Mouse (Mus musculus) lung, postnatal 4 days (tissue): Measurements from ENCODE around the gene Ndc80.
"Not testable (repeated sequence)": the region's sequence is repeated elsewhere in the genome, so short reads cannot be mapped to it uniquely, and the experiment has no call there.

Experiments used
- DNase-seq, 2 experiments: peaks; one replicate each; pipeline ENCODE4 v3.0.0; 2021

Ndc80 gene

GRCm38 (mm10) chr17:71526711-71527564 is at the start of gene Ndc80:
TSS of gene Ndc80 (minus strand) at chr17:71526857.
- peak; percentile 95 to 97 for DNase-seq

DNA sequence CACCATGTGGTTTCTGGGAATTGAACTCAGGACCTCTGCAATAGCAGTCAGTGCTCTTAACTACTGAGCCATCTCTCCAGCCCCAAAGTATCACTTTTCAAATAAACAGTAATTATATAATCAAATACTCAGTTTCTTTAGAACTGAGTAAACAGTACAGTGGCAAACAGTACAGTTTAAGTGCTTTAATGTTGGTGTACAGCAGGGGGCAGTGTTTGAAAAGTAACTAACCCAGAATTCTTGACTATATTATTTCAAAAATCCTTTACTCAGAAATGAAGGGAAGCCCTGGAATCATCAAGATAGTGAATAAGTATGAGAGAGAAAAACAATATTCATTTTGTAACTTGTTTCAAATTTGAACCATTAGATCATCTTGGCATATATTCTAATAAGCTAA is 35.0 kb upstream of the Ndc80 start:
- DNase-seq: peak in 1 of 2 experiments; percentile 18

DNA sequence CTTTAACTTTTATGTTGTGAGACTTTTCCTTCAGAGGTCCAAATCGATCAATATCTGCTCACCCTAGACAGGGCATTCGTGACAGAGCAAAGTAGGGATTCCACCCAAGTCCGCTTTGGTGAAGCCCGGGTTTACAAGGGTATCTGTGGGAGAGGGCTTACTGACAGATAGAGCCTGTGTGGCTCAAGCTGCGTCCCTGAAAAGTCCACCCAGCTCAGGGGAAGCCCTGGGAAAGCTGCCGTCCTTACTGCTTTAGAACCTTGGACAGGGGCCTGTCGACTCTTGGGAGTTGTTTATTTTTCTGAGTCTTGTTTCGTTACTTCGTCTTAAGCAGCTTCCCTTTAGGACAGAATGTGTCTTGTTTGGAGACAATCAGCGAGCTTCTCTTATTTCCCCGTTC is 26.2 kb upstream of the Ndc80 start:
- DNase-seq: peak in 1 of 2 experiments; percentile 6

DNA sequence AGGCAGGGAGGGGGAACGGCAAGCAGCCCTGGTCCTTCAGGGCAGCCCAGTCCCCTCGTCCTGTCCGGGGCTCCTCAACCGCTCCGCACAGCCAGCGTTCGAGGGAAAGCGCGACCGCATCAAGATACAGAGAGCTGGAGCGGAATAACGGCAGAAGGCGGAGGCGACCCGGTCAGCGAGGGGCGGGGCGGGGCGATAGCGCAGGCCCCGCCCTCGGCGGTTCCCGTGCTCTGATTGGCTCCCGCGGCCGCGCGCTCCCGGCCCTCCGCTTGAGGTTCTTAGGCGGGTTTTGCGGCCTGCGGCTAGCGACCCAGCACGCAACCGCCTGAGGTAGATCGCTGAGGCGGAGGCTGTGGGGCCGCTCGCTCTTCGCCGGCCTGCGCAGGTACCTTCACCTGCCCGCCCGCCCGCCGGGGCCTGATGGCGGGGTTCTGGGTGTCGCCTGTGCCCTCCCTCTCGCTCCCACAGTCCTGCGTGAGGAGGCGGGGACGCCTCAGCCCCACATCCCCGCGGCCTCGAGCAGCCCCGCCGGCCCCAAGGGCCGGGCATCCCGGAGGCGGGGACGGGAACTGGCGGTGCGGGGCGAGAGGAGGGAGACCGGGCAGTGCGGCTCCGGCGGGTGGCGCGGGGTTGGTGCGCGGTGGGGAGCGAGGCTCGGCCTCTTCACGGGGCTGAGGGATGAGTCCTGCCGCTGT is 25.2 kb upstream of the Ndc80 start, which contains the start of gene Spdya:
Spdya (plus strand) TSS at position 305 of the 695 bp plus-strand sequence.
- DNase-seq: peak; percentile 87 to 89

DNA sequence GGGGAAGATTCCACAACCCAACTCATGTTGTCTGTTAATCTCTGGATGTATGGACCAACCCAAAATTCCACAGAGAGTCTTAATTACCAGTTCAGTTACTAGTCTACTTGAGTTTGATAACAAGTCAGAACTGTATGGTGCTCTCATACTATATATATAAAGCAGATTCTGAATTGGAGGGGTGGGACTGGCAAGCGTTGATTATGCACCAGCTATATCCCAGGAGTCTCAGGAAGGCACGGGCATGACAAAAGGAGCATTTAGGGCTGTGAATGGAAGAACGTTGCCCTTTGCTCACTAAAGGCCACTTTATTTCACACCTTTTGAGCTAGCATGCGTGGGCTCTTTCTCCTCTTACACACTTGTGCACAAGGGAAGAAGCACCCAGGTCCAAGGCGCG is 24.7 kb upstream of the Ndc80 start:
- DNase-seq: no peak

- DNase-seq: no peak
Measured at GRCm38 (mm10) chr17:71548586-71548985, 21.9 kb upstream of the Ndc80 start.

DNA sequence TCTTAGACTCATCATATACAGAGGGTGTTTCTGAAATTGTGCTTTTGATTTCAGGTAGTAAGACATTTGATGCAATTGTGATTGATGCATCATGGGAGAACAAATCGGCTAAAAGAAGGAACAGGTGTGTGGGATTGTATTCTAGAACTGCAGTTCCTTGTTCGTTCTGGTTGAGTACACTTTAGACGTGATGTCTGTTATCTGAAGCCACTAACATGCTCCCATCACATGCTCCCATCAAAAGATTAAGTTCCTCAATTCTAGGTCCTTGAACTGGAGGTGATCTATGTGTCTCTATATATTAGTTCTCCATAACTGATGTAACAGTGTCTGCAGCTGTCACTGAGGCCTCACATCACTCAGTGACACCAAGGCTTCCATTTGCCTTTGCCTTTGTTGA is 10.5 kb upstream of the Ndc80 start:
- no peak for DNase-seq

- DNase-seq: not testable (repeated sequence)
Measured at GRCm38 (mm10) chr17:71535595-71535994, 8.9 kb upstream of the Ndc80 start.

DNA sequence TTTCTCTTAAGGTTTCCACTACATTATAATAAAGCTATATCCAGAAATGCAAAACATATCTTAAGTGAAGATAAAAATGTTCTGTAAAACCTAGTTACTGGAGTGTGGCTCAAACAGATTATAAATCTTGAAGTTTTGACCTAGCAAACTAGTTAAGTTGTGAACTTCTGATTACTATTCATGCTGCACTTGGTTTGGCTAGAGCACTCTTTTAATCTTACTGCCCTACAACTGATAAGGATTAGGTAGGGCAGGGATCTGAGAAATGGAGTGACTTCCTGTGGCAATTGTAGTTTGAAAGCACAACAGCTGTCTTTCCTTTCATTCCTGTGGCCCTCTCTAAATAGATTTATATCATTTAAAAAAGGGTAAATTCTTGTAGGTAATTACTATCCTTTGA is 1.4 kb upstream of the Ndc80 start:
- DNase-seq: no peak

GRCm38 (mm10) chr17:71526302-71526708 is 352 bp downstream of the Ndc80 start:
- DNase-seq: no peak

DNA sequence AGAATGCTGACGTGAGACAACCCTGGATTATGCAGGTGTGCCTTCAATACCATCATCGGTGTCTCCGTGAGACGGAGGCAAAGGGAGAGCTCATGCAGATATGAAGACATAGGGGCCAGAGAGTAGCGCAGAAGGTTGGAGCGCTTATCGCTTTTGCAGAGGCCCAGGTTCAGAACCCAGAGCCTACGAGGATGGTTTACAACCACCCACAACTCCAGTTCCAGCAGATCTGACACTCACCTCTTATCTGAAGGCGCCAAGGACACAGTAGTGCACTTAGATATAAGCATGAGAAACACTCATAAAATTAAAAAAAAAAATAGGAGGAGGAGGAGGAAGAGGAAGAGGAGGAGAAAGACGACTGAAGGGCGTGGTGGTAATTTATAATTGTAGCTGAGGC is 16.4 kb downstream of the Ndc80 start:
- DNase-seq: no peak

- DNase-seq: no peak
Measured at GRCm38 (mm10) chr17:71506832-71507231, 19.8 kb downstream of the Ndc80 start.

DNA sequence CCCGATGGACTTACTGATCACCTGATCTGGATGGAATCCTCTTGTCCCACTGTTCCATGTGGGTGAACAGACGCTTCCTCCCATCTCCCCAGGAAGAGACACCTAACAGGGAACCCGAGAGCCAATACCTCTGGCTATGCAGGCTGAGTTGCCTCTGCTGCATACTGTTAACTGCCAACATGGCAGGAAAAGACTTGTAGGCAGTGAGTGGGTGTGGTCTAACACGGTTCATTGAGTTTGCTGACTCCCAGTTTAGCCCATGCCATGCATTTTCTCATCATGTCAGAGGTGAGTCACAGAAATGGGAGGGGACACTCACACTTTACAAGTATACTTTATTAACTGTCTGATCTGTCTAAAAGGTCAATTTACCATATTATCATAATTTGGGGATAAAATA is 30.9 kb downstream of the Ndc80 start:
- DNase-seq: no peak

DNA sequence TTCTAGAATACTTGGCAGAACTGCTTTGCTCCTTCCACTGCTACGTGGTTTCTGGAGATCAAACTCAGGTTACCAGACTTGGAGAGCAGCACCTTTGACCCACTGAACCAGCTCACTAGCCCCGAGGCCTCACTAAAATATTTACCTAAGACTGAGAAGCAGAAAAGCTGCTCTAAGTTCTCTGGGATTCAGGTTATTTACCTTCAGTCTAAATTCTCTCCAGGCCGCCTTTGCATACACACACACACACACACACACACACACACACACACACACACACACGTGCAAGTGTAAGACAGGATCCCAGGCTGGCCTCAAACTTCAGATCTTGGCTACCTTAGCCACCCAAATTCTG is 35.3 kb downstream of the Ndc80 start:
- DNase-seq: no peak

DNA sequence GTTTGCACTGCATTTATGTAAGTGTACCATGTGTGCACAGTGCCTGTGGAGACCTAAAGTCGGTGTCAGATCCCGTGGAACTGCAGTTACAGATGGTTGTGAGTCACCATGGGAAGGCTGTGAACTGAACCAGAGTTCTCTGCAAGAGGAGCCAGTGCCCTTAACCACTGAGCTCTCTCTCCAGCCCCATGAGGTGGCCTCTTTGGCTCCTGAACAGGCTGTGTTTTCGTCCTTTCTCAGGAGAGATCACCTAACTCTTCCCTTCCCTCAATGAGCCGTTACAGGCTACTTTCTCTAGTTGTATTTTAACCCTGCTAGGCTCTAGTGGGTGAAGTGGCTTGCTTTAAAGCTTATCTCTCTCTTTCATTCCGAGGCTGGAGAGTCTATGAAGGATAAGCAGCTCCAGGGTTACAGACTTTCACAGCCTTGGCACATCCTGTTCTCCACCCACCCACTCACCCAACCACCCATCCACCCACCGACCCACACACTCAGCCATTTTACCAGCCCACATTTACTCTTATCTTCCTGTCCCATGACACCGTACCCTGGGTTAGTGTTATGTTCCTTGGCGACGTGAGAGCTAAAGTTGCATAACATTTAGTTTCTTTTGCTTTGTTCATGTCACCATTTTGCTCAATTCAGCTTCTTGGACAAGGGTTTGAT is 35.9 kb downstream of the Ndc80 start:
- no peak for DNase-seq

GRCm38 (mm10) chr17:71489703-71490461 is 36.8 kb downstream of the Ndc80 start:
- peak in 1 of 2 experiments; percentile 18 for DNase-seq

DNA sequence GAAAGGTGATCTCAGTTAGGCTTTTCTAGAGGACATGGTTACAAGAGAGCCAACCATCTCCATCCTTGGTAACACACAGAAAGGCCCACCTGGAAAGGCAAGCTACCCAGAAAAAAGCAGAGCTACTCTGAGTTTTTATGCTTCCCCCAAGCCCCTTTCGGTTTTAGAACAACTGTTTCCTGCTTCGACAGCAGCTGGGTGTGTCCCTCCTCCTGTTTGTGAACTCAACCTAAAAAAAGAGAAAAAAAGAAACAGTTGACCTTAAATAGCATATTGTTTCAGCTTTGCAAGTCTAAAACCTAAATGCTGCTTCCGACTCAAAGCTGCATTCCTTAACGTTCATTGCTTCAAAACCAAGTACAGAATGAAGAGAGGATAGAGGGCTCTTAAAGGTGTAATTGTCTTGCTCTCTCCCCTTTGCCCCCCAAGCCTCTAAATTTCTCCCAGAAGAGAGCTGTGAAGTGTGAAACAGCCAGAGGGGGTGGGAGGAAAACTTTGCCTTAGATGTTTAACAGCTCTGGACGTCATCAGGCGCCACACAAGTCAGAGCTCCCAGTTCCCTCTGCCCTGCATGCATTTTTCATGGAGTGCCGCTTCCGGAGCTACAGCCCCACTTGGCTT is 40.3 kb downstream of the Ndc80 start:
- DNase-seq: peak in 1 of 2 experiments; percentile 39

GRCm38 (mm10) chr17:71485791-71486230 is 40.8 kb downstream of the Ndc80 start:
- DNase-seq: peak in 1 of 2 experiments; percentile 51

GRCm38 (mm10) chr17:71484711-71485110 is 41.9 kb downstream of the Ndc80 start:
- no peak for DNase-seq

DNA sequence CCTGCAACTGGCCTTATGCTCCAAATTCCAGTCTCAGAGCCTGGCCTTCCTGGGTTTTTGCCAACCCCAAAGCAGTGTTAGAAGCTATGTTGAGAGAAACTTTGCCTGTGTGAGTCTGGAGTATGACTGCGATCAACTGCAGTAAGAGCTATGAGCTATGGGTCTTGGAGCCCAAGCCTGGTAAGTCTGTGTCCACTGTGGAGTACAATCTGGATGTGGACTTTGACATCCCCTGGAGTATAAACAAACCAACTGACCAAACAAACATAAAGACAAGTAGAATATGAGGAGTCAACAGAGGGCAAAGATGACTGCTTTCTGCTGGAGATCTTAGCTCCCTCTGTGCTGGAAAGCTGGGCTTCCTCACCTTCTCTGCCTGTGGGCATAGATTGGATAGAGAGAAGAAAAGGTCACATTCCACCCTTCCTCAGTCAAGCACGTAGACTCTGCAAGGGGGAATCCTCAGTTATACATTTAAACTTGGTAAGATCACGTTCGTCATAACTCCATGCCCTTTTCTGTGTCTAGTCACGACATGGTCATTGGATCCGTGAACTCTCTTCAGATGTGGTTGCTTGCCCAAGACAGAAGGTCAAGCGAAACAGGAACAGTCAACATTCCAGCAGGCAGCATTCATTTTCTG is 43.1 kb downstream of the Ndc80 start:
- DNase-seq: no peak

GRCm38 (mm10) chr17:71479381-71479901 is 47.2 kb downstream of the Ndc80 start:
- DNase-seq: no peak
